ENCODE assay signal across 8 mouse cellular contexts in the genomic region with DNA sequence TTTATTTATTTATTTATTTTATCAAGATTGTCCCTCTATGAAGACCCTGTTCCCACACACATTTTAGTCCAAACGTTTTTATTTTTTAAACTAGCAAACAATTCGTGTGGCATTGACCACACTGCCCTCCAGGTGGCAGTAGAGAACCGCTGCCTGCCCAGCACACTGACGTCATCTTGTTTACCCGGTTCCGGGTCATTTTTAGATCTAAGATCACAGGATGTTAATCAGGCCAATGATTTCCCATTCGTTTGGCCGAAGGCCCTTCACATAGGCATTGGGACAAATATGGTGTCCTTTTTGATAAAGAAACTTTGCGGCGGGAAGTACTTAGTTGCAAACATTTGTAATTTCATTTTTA.
DNase-seq lines count a peak whose midpoint lies in the region; ATAC-seq and TF ChIP-seq lines count a peak whose summit lies in the region.

No protein-coding gene starts in this region.

- no peaks in the 10 kb centered on the region for H3K36me3 ChIP-seq in embryonic facial prominence, embryonic 11.5 days (replicated peaks; ENCODE audit: control insufficient read depth, insufficient read depth, low read depth, low read length)
- no peaks in the 10 kb centered on the region for H3K36me3 ChIP-seq in limb, embryonic 14.5 days (ENCODE audit: control insufficient read depth, insufficient read depth, low read length)
- no peaks in the 10 kb centered on the region for H3K36me3 ChIP-seq in midbrain, postnatal 0 days (ENCODE audit: insufficient read depth, low read length)

- no peak overlapping the region for H3K9ac ChIP-seq in embryonic facial prominence, embryonic 11.5 days (replicated peaks; ENCODE audit: low read length)
- no peak overlapping the region for H3K9ac ChIP-seq in limb, embryonic 14.5 days (ENCODE audit: low read depth, low read length, severe bottlenecking)
- no peak overlapping the region for H3K9ac ChIP-seq in midbrain, postnatal 0 days (replicated peaks; ENCODE audit: low read length, poor library complexity, severe bottlenecking)

- peak; percentile 78 for DNase-seq in 416B (ENCODE audit: low read depth)
- DNase-seq in adrenal gland, postnatal 25 days = peak; percentile 72
- peak; percentile 80 for DNase-seq in embryonic facial prominence, embryonic 11.5 days (ENCODE audit: low spot score)
- peak; percentile 79 to 88 for DNase-seq in heart, adult 18-20 months
- DNase-seq in kidney, adult 18-20 months = peak; percentile 72
- DNase-seq in limb, embryonic 14.5 days (ENCODE audit: low spot score) = peak; percentile 84
- peak; percentile 85 for DNase-seq in midbrain, postnatal 0 days (ENCODE audit: low spot score)
- DNase-seq in spleen, postnatal 14 days (ENCODE audit: low spot score in 2 of 2) = peak; percentile 48 to 73

- H3K27ac ChIP-seq in embryonic facial prominence, embryonic 11.5 days (replicated peaks; ENCODE audit: low read depth, low read length) = no peak overlapping the region
- H3K27ac ChIP-seq in limb, embryonic 14.5 days (replicated peaks; ENCODE audit: low read depth, low read length) = no peak overlapping the region
- no peak overlapping the region for H3K27ac ChIP-seq in midbrain, postnatal 0 days (ENCODE audit: low read depth, low read length)

- TF ChIP-seq POLR2A in limb, embryonic 14.5 days (IDR thresholded peaks at IDR 0.05; ENCODE audit: borderline replicate concordance, extremely low read depth, insufficient read depth, insufficient read length) = no peak

- WGBS in embryonic facial prominence, embryonic 11.5 days = 18% methylated on average over 10 of the region's 10 CpGs
- 19% methylated on average over 10 of the region's 10 CpGs for WGBS in limb, embryonic 14.5 days
- WGBS in midbrain, postnatal 0 days = 20% methylated on average over 10 of the region's 10 CpGs

- H3K4me3 ChIP-seq in embryonic facial prominence, embryonic 11.5 days (ENCODE audit: low read depth, low read length) = no peak overlapping the region
- H3K4me3 ChIP-seq in limb, embryonic 14.5 days (replicated peaks; ENCODE audit: low read length) = peak overlapping the region; percentile 19; the same call in 1 of the 2 replicates
- no peak overlapping the region for H3K4me3 ChIP-seq in midbrain, postnatal 0 days (ENCODE audit: low read depth, low read length)

- H3K4me2 ChIP-seq in embryonic facial prominence, embryonic 11.5 days (ENCODE audit: low read depth, low read length) = no peak overlapping the region
- H3K4me2 ChIP-seq in limb, embryonic 14.5 days (replicated peaks; ENCODE audit: low read depth, low read length, severe bottlenecking) = peak overlapping the region; percentile 26
- peak overlapping the region; percentile 15; the same call in 1 of the 2 replicates for H3K4me2 ChIP-seq in midbrain, postnatal 0 days (ENCODE audit: low read depth, low read length, poor library complexity, severe bottlenecking)

- H3K4me1 ChIP-seq in embryonic facial prominence, embryonic 11.5 days (ENCODE audit: control insufficient read depth, insufficient read depth, low read length) = no peaks in the 10 kb centered on the region
- no peaks in the 10 kb centered on the region for H3K4me1 ChIP-seq in limb, embryonic 14.5 days (ENCODE audit: control insufficient read depth, insufficient read depth, low read length)
- no peaks in the 10 kb centered on the region for H3K4me1 ChIP-seq in midbrain, postnatal 0 days (ENCODE audit: insufficient read depth, low read length)

- H3K27me3 ChIP-seq in embryonic facial prominence, embryonic 11.5 days (ENCODE audit: control insufficient read depth, insufficient read depth, low read length) = no peaks in the 10 kb centered on the region
- H3K27me3 ChIP-seq in limb, embryonic 14.5 days (ENCODE audit: control insufficient read depth, insufficient read depth, low read length) = no peaks in the 10 kb centered on the region
- no peaks in the 10 kb centered on the region for H3K27me3 ChIP-seq in midbrain, postnatal 0 days (ENCODE audit: insufficient read depth, low read length)

- H3K9me3 ChIP-seq in embryonic facial prominence, embryonic 11.5 days (replicated peaks; ENCODE audit: control insufficient read depth, low read length) = no peaks in the 10 kb centered on the region
- H3K9me3 ChIP-seq in limb, embryonic 14.5 days (ENCODE audit: control insufficient read depth, low read length) = no peaks in the 10 kb centered on the region
- H3K9me3 ChIP-seq in midbrain, postnatal 0 days (ENCODE audit: low read length) = no peaks in the 10 kb centered on the region

- TF ChIP-seq CTCF in midbrain, postnatal 0 days (IDR thresholded peaks at IDR 0.05) = peak; percentile 96

- no peak for ATAC-seq in embryonic facial prominence, embryonic 11.5 days (replicated peaks; ENCODE audit: insufficient number of reproducible peaks, low FRiP score, low TSS enrichment, low read depth)
- ATAC-seq in limb, embryonic 14.5 days (ENCODE audit: low FRiP score, low read depth) = peak; percentile 60
- ATAC-seq in midbrain, postnatal 0 days (ENCODE audit: low FRiP score) = peak; percentile 60; the same call in 1 of the 2 replicates
